Mouse (Mus musculus) megakaryocyte progenitor cell, adult 5-6 weeks (primary cell): ENCODE measurements around the gene Id3. TPM values are rescaled to one million over a fixed set of nuclear protein-coding genes. Genes with fewer than 3 reads are reported as not detected.
"Not testable (repeated sequence)": the region's sequence is repeated elsewhere in the genome, so short reads cannot be mapped to it uniquely, and the experiment has no call there.

Experiments
- ATAC-seq: replicated peaks from 2 replicates; pipeline ENCODE4 v1.8.0; 2016; ENCODE audit warnings: mild to moderate bottlenecking, moderate TSS enrichment, inconsistent platforms; ENCODE audit not compliant: poor library complexity
- total RNA-seq, 2 experiments: library from RNA; stranded (forward) in 1 of 2; stranded (reverse) in 1 of 2; fragments of 157-497, 149-512 nt in 1 of 2; fragments of 200-1000 nt in 1 of 2; gene quantifications; 2 replicates each; pipeline versions ENCODE4 v1.2.3 to v1.2.4; 2015 to 2017

The Id3 gene
- total RNA-seq (2015) = 0.44 and 1.4 TPM in 2 replicates
- total RNA-seq (2017) = 1.0 and 2.4 TPM in 2 replicates

- ATAC-seq = peak; percentile 64
Observed at GRCm38 (mm10) chr4:136143193-136143976, at the start of gene Id3. Id3 (plus strand) TSS chr4:136143497.

GRCm38 (mm10) chr4:136094519-136095219, 48.6 kb upstream of the Id3 start:
- no peak for ATAC-seq

GRCm38 (mm10) chr4:136095490-136096105, 47.7 kb upstream of the Id3 start:
- ATAC-seq = no peak

- ATAC-seq = no peak
Observed at GRCm38 (mm10) chr4:136096446-136097113, 46.7 kb upstream of the Id3 start.

- ATAC-seq = no peak
Observed at GRCm38 (mm10) chr4:136098446-136098845, 44.9 kb upstream of the Id3 start.

GRCm38 (mm10) chr4:136100396-136101070, 42.8 kb upstream of the Id3 start:
- no peak for ATAC-seq

GRCm38 (mm10) chr4:136101753-136102152, 41.5 kb upstream of the Id3 start:
- not testable (repeated sequence) for ATAC-seq

GRCm38 (mm10) chr4:136104590-136105337, 38.5 kb upstream of the Id3 start:
- no peak for ATAC-seq

- ATAC-seq = no peak
Observed at GRCm38 (mm10) chr4:136106880-136107301, 36.4 kb upstream of the Id3 start.

GRCm38 (mm10) chr4:136109153-136109552, 34.1 kb upstream of the Id3 start:
- no peak for ATAC-seq

- no peak for ATAC-seq
Observed at GRCm38 (mm10) chr4:136109941-136110900, 33.1 kb upstream of the Id3 start.

- no peak for ATAC-seq
Observed at GRCm38 (mm10) chr4:136112344-136112743, 31.0 kb upstream of the Id3 start.

- no peak for ATAC-seq
Observed at GRCm38 (mm10) chr4:136114747-136115146, 28.6 kb upstream of the Id3 start.

GRCm38 (mm10) chr4:136117022-136117421, 26.3 kb upstream of the Id3 start:
- peak; percentile 95 for ATAC-seq

- no peak for ATAC-seq
Observed at GRCm38 (mm10) chr4:136120041-136120440, 23.3 kb upstream of the Id3 start.

- ATAC-seq = no peak
Observed at GRCm38 (mm10) chr4:136121158-136121557, 22.1 kb upstream of the Id3 start.

GRCm38 (mm10) chr4:136121844-136122468, 21.3 kb upstream of the Id3 start:
- no peak for ATAC-seq

GRCm38 (mm10) chr4:136123111-136123791, 20.0 kb upstream of the Id3 start:
- ATAC-seq = peak; percentile 37; the same call in 1 of the 2 replicates
